Mouse (Mus musculus): Measurements from ENCODE around the gene Rab1a. TPM values are rescaled to one million over a fixed set of nuclear protein-coding genes. Genes with fewer than 3 reads are reported as not detected.

Gene Rab1a
- polyA plus RNA-seq, 1 experiment from 2014 or later, result 233 TPM

DNA sequence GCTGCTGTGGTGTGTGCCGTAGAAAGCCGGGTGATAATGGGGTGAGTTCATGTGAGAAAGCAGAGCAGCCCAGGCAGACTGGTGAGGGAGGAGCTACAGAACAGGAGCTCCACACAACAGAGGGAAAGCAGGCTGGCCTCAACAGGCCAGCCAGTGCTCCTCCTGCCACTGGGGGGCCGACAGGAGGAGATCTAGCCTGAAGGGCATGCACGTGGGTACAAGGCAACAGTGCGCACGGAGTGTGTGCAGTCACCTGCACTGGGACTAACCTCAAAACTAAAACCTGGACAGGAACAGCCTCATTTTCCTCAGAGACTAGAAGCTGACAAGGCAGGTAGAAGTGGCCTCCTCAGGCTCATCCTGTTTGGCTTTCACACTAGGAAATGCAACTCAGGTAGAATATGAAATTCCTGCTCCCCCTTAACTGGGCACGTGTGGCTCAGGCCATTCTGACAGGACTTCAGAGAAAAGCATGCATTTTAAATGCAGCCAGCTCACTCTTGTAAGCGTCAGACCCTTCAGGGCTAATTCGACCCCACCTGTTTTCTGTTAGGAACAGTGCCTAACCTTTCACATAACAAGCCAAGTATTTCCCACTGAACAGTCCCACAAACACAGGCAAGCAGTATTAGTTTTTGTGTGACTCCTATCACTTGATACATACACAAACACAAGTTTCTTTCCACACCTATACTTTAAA is 42.1 kb downstream of the Rab1a start:
- Histone ChIP-seq H3K9me3 (no peaks in the 10 kb centered on the region), H3K27me3 (ENCODE audit: insufficient read depth, poor library complexity, severe bottlenecking) (no peaks in the 10 kb centered on the region), H3K4me3 (no peak overlapping the region), H3K36me3 (peaks cover 60% of the 10 kb centered on the region), H3K27ac (no peak overlapping the region), H3K4me1 (peaks cover 46% of the 10 kb centered on the region)
- WGBS, result 44% methylated on average over 9 of the region's 9 CpGs
- DNase-seq (ENCODE audit: low spot score), result no peak

DNA sequence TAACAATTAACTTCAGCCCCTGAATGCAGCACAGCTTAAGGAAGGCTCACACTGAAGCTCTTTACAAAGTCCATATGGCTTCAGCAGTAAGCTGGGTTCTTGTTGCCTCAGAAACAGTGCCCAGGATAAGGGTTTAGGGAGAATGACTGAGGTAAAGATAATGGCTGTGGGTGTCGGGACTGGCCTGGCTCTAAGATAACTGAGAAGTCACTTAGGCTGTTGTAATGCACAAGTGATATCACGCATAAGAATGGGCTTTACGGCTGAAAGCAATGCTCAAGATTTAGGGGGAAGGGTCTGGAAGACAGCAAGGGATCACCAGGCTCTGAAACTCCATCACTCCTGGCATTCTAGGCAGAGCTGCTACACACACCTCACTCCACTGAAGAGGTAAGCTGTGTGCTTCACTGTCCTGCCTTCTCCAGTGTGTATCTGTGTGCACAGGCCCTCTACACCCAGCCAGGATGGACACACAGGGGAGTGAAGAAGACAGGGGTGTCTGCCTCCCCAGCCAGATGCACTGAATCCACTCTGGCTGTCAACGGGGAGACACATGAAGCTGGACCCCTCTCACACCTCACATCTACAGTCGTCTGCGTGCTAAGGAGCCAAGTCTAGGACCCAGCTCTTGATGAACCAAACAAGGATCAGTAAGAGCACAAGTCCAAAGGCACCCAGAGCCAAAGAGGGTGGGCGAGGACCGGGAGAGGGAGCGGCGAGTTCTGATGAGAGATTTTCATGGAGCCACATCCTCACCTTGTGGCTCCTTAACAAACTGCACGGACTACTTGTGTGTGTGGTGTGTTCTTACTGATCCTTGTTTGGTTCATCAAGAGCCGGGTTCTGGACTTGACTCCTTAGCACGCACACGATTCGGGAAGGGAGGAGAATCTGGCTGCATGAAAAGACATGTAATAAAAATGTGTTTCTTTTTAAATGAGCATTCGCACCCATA is 43.4 kb downstream of the Rab1a start:
- Histone ChIP-seq H3K4me1 (peaks cover 47% of the 10 kb centered on the region), H3K27ac (peak overlapping the region; percentile 4; the same call in 1 of the 2 replicates), H3K4me3 (no peak overlapping the region), H3K27me3 (ENCODE audit: insufficient read depth, poor library complexity, severe bottlenecking) (no peaks in the 10 kb centered on the region), H3K36me3 (peaks cover 48% of the 10 kb centered on the region), H3K9me3 (no peaks in the 10 kb centered on the region)
- peak; percentile 72 for DNase-seq (ENCODE audit: low spot score)
- 68% methylated on average over 16 of the region's 16 CpGs for WGBS

DNA sequence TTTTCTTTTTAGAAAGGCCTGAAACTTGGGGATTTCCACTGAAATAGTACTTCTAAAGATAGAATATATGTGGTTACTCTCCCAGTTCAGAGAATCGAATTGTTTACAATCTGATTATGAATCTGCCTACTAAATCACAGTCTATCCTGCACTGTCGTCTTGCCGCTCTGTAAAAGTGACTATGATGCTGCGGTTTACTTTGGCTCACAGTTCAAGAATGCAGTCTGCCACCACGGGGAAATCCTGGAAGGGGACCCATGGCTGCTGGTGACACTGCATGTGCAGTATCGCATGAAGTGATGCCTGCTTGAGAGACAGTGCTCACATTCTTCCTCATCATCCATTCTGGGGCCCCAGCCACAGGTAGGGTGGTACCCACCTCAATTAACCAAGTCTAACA is 44.1 kb downstream of the Rab1a start:
- Histone ChIP-seq H3K27ac (no peak overlapping the region), H3K27me3 (ENCODE audit: insufficient read depth, poor library complexity, severe bottlenecking) (no peaks in the 10 kb centered on the region), H3K4me3 (no peak overlapping the region), H3K4me1 (peaks cover 53% of the 10 kb centered on the region), H3K9me3 (no peaks in the 10 kb centered on the region), H3K36me3 (peaks cover 41% of the 10 kb centered on the region)
- DNase-seq (ENCODE audit: low spot score), result peak; percentile 31
- WGBS, result 84% methylated on average over 6 of the region's 6 CpGs

- Histone ChIP-seq H3K27me3 (ENCODE audit: insufficient read depth, poor library complexity, severe bottlenecking) (no peaks in the 10 kb centered on the region), H3K4me3 (no peak overlapping the region), H3K27ac (no peak overlapping the region), H3K4me1 (peaks cover 57% of the 10 kb centered on the region), H3K36me3 (peaks cover 28% of the 10 kb centered on the region), H3K9me3 (no peaks in the 10 kb centered on the region)
- peak; percentile 58 for DNase-seq (ENCODE audit: low spot score)
- WGBS, result 76% methylated on average over 1 of the region's 1 CpGs
Observed at GRCm38 (mm10) chr11:20246616-20247015, 45.4 kb downstream of the Rab1a start.

DNA sequence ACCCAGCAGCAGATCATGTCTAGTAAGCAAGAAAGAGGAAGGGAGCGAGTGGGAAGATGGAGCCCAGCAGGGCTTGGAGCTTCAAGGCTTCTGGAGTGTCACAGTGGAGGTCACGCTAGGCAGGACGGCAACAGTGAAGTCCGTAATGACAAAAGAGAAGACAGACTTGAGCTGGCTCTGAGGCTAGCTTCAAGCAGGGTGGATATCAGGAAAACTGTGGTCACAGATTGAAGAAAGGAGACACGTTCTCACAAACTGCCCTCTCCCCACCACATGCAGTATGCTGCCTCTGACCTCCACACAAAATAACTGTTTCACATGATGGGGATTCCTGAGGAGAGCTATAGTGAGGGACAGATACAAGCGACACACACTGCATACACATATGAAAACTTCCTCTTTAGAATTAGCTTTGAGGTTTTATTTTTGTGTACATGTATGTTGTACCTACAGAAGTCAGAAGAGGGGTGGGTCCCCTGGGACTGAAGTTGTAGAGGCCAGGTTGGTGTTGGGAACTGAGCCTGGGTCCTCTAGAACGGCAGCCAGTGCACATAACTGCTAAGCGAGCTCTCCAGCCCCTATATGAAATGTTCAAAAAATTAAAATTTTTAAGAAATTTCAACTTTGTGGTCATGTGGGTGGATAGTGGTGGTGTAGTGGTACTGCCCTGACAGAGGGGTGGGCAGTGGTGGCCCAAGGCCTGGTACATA is 46.1 kb downstream of the Rab1a start:
- no peaks in the 10 kb centered on the region for H3K27me3 ChIP-seq (ENCODE audit: insufficient read depth, poor library complexity, severe bottlenecking)
- no peak overlapping the region for H3K27ac ChIP-seq
- H3K9me3 ChIP-seq, result no peaks in the 10 kb centered on the region
- peak; percentile 35 for DNase-seq (ENCODE audit: low spot score)
- peaks cover 57% of the 10 kb centered on the region for H3K4me1 ChIP-seq
- peaks cover 23% of the 10 kb centered on the region for H3K36me3 ChIP-seq
- WGBS, result 82% methylated on average over 8 of the region's 8 CpGs
- 0 out of 2 replicates have a peak overlapping the region, but pooled peaks have one; percentile 96 for H3K4me3 ChIP-seq

- H3K9me3 ChIP-seq, result no peaks in the 10 kb centered on the region
- no peaks in the 10 kb centered on the region for H3K27me3 ChIP-seq (ENCODE audit: insufficient read depth, poor library complexity, severe bottlenecking)
- H3K4me1 ChIP-seq, result peaks cover 50% of the 10 kb centered on the region
- WGBS, result 21% methylated on average over 4 of the region's 4 CpGs
- H3K36me3 ChIP-seq, result peaks cover 17% of the 10 kb centered on the region
- H3K4me3 ChIP-seq, result peak overlapping the region; percentile 96
- peak; percentile 67 for DNase-seq (ENCODE audit: low spot score)
- H3K27ac ChIP-seq, result peak overlapping the region; percentile 99
Observed at GRCm38 (mm10) chr11:20248277-20248676, 47.0 kb downstream of the Rab1a start.

- peak overlapping the region; percentile 99 for H3K27ac ChIP-seq
- no peaks in the 10 kb centered on the region for H3K9me3 ChIP-seq
- peaks cover 17% of the 10 kb centered on the region for H3K36me3 ChIP-seq
- no peaks in the 10 kb centered on the region for H3K27me3 ChIP-seq (ENCODE audit: insufficient read depth, poor library complexity, severe bottlenecking)
- H3K4me3 ChIP-seq, result peak overlapping the region; percentile 96
- DNase-seq (ENCODE audit: low spot score), result no peak
- under 1% methylated on average over 39 of the region's 39 CpGs for WGBS
- peaks cover 44% of the 10 kb centered on the region for H3K4me1 ChIP-seq
Observed at GRCm38 (mm10) chr11:20248840-20249239, 47.6 kb downstream of the Rab1a start.

DNA sequence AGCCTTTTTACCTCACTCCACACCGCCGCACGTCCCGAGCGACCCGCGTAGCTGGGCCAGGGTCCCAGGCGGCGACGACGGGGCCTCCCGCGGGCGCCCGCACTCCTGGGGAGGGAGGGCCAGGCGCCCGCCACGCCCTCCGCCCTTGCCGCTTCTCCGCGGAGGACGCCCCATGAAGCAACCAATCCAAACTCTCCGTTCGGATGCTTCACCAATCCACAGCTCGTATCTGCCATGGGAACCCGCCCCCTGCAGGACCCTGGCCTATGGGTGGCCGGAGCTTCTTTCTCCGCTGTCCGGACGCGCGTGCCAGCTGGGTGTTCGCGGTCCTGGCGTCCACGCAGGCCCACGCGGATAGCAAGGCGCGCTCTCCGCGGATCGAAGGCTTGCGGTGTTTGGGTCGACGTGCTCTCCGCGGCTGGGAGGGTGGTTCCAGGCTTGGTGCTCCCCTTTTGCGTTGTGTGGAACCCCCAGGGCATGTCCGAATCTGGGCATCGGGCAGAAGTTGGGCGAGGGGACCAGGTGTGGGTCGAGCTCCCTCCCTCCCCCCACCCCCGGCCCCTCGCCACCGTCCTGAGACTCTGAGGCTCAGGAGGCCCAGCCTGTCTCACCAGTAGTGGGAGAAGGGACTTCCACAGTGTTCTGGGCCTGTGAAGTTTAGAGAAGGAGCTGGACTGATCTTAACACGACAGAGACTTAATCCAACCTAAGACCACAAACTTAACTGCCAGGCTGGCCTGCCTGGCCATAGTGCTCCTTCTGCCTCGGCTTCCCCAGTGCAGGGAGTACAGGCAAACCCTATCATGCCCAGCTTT is 48.3 kb downstream of the Rab1a start, which contains the start of gene Cep68:
TSS of gene Cep68 (minus strand) at position 134 of the 815 bp plus-strand sequence.
- under 1% methylated on average over 59 of the region's 59 CpGs for WGBS
- Histone ChIP-seq H3K4me3 (peak within 1 kb of the TSS; percentile 96), H3K27me3 (ENCODE audit: insufficient read depth, poor library complexity, severe bottlenecking) (no peaks in the 10 kb centered on the region)

DNA sequence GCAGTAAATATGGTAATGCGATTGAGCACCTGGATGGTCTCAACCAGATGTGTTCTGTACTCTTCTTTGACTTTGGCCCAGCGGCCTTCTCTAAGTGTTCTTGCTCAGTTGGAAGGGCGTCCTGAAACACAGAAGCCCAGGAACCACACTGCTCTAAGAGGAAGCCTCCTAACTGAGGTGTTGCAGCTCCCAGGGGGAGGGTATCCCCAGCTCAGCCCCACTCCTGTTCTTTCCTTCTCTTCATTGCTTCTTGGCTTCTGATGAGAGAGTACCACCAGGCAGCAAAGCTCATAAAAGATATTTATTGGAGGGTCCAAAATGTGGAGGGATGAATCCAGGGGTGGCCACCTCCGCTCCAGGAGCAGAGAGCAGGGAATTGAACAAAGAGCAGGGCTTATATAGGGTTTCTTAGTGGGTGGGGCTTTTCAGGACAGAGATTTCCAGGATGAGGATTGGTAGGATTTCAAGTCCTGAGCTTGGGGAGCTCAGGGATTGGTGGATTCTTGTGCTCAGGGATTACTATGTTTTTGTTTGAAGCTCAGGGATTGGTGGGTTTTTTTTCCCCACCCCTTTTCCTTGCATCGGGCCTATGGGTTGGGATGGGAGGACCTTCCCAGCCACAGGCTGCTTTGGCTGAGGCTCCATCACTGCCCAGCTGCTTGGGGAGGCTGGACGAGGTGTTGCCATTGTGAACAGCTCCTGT is 49.4 kb downstream of the Rab1a start:
- 86% methylated on average over 6 of the region's 6 CpGs for WGBS
- peak; percentile 70 for DNase-seq (ENCODE audit: low spot score)
- Histone ChIP-seq H3K9me3 (no peaks in the 10 kb centered on the region), H3K4me1 (peaks cover 33% of the 10 kb centered on the region), H3K27ac (no peak overlapping the region), H3K4me3 (peak overlapping the region; percentile 96; the same call in 1 of the 2 replicates), H3K36me3 (peaks cover 13% of the 10 kb centered on the region; the same call in 1 of the 2 replicates), H3K27me3 (ENCODE audit: insufficient read depth, poor library complexity, severe bottlenecking) (no peaks in the 10 kb centered on the region)

More for the DNA sequence above, 48.3 kb downstream of the Rab1a start, which contains the start of gene Cep68:
- Histone ChIP-seq H3K36me3 (peaks cover 17% of the 10 kb centered on the region), H3K27ac (peak within 1 kb of the TSS; percentile 99), H3K9me3 (no peaks in the 10 kb centered on the region), H3K4me1 (peaks cover 38% of the 10 kb centered on the region)
- DNase-seq (ENCODE audit: low spot score), result peak; percentile 99

GRCm38 (mm10) chr11:20253088-20253487 is 51.9 kb downstream of the Rab1a start:
- Histone ChIP-seq H3K9me3 (no peaks in the 10 kb centered on the region), H3K4me3 (no peak overlapping the region), H3K27me3 (ENCODE audit: insufficient read depth, poor library complexity, severe bottlenecking) (no peaks in the 10 kb centered on the region), H3K36me3 (no peaks in the 10 kb centered on the region), H3K27ac (no peak overlapping the region), H3K4me1 (peaks cover 14% of the 10 kb centered on the region; the same call in 1 of the 2 replicates)
- DNase-seq (ENCODE audit: low spot score), result no peak
- WGBS, result 83% methylated on average over 2 of the region's 2 CpGs

DNA sequence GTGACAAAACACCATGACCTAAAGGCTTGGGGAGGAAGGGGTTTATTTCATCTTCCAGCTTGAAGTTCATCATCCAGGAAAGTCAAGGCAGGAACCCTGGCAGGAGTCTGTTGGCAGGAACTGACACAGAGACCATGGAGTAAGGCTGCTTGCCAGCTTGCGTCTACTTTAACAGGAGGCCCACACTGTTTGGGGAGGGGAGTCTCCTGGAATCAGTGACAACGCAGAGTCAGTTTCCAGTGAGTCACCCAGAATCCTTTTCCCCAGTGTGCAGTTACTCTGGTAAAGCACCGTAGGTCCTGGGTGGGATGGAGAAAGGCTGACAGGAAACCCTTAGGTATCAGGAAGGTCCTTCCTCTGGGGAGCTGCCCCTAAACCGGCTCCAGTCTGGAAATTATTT is 53.6 kb downstream of the Rab1a start:
- Histone ChIP-seq H3K4me3 (no peak overlapping the region), H3K27ac (no peak overlapping the region), H3K36me3 (no peaks in the 10 kb centered on the region), H3K9me3 (no peaks in the 10 kb centered on the region), H3K27me3 (ENCODE audit: insufficient read depth, poor library complexity, severe bottlenecking) (no peaks in the 10 kb centered on the region), H3K4me1 (peaks cover 9% of the 10 kb centered on the region; the same call in 1 of the 2 replicates)
- DNase-seq (ENCODE audit: low spot score), result peak; percentile 59
- 70% methylated on average over 4 of the region's 4 CpGs for WGBS
